Mouse (Mus musculus) thymus, postnatal 14 days (tissue): ENCODE measurements around the gene Chac2.
A peak's percentile ranks its signal among the peaks of the same experiment; 100 is the strongest.
"Not testable (repeated sequence)": the region's sequence is repeated elsewhere in the genome, so short reads cannot be mapped to it uniquely, and the experiment has no call there.

Experiments
- DNase-seq: peaks from one replicate; pipeline ENCODE4 v3.0.0; 2021

The Chac2 gene

DNA sequence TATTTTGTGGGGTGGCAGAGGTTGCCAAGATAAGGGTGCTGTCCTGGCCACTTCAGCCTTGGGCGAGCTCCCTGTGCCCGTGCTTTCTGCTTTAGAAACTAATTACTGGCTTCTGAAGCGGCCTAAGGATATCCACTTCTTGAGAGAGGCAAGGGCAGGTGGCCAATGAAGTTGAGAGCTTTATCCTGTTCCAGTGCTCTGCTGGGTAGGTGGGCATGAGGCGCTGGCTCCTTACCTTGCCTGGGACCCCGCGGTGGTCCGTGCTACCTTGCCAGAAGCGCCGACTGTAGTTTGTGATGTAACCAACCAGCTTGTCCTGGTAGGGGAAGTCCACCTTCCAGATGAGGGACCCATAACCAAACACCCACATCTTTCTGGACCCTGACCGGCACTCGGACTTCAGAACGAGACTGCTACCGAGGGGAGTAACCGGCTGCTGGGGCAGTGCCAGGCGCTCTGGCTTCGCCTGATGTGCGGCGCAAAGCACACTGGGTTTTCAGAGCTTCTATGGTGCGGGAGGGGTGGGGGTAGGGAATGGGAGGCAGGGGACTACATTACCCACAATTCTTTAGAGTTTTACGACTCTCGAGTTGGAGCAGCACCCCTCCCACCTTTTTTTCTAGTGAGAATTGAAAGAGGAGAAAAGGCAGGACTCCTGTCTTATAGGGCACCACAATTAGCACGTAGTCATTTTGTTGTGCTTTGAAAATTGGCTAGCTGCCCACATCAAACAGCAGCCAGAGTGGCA, at the start of gene Chac2:
Chac2 (minus strand) TSS at position 474 of the 748 bp plus-strand sequence.
- DNase-seq: peak; percentile 80

DNA sequence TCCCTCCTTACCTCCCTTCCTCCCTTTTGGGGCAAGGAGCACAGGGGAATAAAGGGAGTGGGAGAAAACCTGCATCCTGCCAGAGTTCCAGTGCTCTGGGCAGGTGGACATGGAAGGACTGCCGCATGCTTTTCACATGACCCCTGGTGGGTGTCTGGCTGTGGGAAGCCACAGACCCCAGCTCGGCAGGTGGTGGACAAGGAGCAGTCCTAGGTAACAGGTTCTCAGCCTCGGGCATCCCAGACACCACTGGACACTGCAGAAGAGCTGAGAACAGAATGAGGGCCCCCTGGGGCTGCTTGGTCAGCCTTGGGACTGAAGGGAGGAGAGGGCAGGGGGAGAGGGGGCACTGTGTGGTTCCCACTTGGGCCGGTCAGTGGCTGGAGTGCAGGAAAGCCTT, 48.8 kb upstream of the Chac2 start:
- DNase-seq: no peak

GRCm38 (mm10) chr11:31017466-31017865, 31.3 kb upstream of the Chac2 start:
- not testable (repeated sequence) for DNase-seq

- not testable (repeated sequence) for DNase-seq
Measured at GRCm38 (mm10) chr11:31009668-31010067, 23.5 kb upstream of the Chac2 start.

DNA sequence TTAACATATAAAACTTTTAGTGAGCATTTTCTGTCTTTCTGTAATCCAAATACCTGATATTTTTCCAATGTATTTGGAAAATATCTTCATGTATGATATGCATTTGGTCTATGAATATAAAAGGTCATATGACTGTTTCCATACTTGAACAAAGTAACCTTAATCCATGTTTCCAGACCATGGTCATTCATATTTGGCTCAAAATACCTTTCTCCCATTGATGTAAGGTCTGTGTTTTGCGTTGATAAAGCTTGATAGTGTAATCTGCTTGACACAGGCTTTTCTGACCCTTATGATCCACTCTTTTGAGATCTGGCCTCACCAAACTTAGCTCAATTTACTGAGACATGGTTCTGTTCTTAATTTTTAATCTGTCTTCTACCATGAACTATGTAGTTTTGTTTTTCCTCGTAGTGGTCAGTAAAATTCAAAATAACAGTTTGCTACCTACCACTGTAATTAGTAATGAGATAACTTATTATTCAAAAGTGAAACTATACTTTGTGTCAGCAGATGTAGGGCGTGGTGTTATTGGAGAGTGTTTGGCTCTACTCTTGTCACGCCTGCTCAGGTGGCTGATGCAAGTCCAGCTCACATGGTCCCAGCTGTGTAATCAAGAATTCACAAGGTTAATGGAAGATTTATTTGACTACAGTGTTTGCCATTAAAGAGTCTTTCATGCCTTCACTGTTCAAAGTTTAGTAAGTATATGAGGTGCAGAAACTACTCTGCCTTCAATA, 15.2 kb upstream of the Chac2 start:
- DNase-seq: no peak

DNA sequence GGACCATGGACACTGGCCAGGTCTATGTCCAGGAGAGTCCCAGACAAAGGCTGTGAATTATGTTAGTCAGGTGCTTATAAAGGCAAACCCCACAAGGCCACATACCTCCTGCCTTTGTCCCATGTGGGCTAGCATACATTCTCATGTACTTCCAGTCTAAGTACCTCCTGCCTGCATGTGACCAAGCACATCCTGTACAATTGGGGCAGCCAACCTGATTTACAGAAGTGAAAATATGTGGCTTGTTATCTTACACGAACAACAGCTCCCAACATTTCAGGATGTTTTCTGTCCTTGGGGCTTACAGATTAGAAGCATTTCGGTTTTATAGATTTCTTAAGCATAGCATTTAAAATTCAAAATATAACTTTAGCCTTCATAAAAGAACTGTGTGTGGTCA, 13.9 kb upstream of the Chac2 start:
- no peak for DNase-seq

DNA sequence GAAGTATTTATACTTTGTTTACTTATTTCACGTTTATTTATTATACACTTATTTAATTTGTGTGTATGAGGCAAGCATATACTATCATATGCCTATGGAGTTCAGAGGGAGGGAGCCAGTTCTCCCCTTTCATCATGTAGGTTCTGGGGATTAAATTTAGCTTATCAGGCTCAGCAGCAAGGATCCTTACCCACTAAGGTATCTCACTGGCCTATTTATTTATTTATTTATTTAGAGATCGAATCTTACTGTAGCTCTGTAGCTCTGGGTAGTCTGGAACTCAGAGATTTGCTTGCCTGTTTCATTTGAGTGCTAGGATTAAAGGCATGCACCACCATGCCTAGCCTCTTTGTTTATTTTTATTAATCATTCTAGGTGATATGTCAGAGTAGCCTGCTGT, 12.6 kb upstream of the Chac2 start:
- DNase-seq: no peak

DNA sequence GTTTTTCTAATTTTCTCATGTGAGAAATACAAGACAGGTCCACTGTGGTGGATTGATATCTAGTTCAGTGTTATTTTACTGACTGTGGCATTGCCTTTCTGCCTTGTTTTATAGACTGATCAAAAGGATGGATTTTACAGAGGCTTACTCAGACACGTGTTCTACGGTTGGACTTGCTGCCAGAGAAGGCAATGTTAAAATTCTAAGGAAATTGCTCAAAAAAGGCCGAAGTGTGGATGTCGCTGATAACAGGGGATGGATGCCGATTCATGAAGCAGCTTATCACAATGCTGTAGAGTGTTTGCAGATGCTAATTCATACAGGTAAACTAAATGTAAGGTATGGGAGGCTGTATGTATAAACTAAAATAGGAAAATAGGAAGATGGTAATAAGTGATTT, 12.0 kb upstream of the Chac2 start:
- DNase-seq: no peak

DNA sequence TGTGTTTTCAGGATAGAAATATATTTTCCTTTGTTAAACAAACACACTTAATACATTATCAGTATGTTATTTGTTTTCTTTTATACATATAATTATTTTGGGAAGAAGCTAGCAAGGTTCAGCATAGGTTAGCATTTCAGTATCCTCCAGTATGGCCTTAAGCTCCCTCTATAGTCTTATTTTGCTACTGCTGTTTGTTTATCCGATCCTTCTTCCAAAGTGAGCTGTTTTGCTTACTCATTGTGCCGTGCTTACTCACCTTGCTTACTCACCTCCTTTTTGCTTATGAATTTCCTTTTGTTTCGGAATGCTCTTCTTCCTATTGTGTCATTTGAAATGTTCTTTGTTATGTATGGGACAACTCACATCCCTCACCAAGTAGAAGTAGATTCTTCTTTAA, 10.5 kb upstream of the Chac2 start:
- no peak for DNase-seq

DNA sequence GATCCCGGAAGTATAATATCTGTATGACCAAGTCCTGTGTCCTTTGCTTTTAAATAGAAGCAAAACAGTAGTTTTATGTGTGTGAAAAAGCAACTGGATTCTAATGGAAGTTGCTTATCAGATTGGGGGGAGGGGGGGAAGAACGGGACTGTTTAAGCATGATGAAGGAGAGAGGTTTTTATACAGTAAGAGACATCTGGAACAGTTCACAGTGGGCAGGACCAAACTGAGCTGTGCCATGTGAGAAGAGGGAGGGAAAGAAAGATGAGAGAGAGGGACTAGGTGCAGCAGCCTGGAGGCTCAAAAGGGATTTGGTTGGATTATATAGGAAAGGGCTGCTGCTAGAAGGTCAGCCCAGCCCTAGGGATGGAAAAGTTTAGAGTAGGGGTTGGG, 471 bp upstream of the Chac2 start:
- DNase-seq: peak; percentile 8

DNA sequence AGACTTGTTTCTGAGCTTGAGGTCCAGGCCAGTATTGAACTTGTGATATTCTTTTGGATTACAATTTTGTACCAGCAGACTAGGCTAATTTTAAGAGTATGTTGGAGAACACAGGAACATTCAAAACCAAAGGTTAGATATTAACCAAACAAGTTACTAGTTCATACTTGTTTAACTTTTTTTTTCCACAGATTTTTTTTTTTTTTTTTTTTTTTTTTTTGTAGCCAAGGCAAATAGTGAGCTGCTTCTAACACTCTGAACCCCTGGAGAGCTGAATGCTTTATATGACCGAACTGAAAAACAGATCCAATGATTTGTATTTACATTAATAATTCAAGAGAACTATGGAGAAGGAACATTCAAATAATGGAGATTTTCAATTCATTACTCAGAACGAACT, 913 bp downstream of the Chac2 start:
- DNase-seq: no peak

DNA sequence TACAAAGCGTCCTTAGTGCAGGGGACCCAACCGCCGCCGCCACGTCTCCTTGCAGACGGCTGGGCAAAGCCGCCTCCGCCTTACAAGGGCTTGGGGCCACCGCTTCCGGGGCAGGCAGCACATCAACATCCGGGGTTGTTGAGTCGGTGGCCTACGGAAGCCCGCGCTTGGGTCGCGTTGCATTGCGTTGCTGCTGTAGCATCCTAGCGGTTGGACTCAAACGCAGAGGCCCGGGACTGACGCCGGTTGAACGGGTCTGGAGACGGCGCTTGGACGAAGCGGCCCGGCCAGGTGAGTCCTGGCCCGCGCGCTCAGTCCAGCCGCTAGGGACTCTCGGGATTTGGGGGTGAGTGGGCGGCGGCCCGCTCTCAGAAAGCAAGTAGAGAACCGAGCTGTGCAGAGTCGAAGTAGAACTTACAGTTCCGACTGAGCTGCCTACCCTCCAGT, 31.8 kb downstream of the Chac2 start, which contains the start of gene Erlec1:
Erlec1 (minus strand) TSS at position 57 of the 447 bp plus-strand sequence.
- DNase-seq: peak; percentile 91

GRCm38 (mm10) chr11:30953469-30954154, 32.5 kb downstream of the Chac2 start:
- peak; percentile 70 for DNase-seq

- DNase-seq: peak; percentile 7
Measured at GRCm38 (mm10) chr11:30952829-30953228, 33.3 kb downstream of the Chac2 start.

GRCm38 (mm10) chr11:30943522-30943921, 42.6 kb downstream of the Chac2 start:
- DNase-seq: no peak

- no peak for DNase-seq
Measured at GRCm38 (mm10) chr11:30928498-30928897, 57.7 kb downstream of the Chac2 start.

GRCm38 (mm10) chr11:30928079-30928478, 58.1 kb downstream of the Chac2 start:
- no peak for DNase-seq
